Mouse (Mus musculus): ENCODE results near the gene Omp. TPM values are rescaled to one million over a fixed set of nuclear protein-coding genes. Genes with fewer than 3 reads are reported as not detected.

Gene Omp
- polyA plus RNA-seq, 1 experiment from 2014 or later = 2.1 TPM

GRCm38 (mm10) chr7:98148721-98149407 is 3.6 kb upstream of the Omp start:
- H3K4me3 ChIP-seq (replicated peaks; ENCODE audit: low read length) = no peak overlapping the region
- H3K4me1 ChIP-seq (ENCODE audit: control insufficient read depth, insufficient read depth, low read length) = no peaks in the 10 kb centered on the region
- ATAC-seq (ENCODE audit: insufficient read depth, low FRiP score) = no peak
- H3K4me2 ChIP-seq (ENCODE audit: low read depth, low read length) = no peak overlapping the region
- no peaks in the 10 kb centered on the region for H3K9me3 ChIP-seq (replicated peaks; ENCODE audit: control insufficient read depth, low read length)
- 70% methylated on average over 10 of the region's 10 CpGs for WGBS
- H3K9ac ChIP-seq (ENCODE audit: low read length) = no peak overlapping the region
- H3K27me3 ChIP-seq (ENCODE audit: control insufficient read depth, insufficient read depth, low read length) = no peaks in the 10 kb centered on the region
- H3K27ac ChIP-seq (ENCODE audit: low read length) = no peak overlapping the region
- no peaks in the 10 kb centered on the region for H3K36me3 ChIP-seq (ENCODE audit: control insufficient read depth, insufficient read depth, low read length)

- 71% methylated on average over 8 of the region's 8 CpGs for WGBS
- no peak for ATAC-seq (ENCODE audit: insufficient read depth, low FRiP score)
These were observed 2.5 kb upstream of the Omp start for GRCm38 (mm10) chr7:98147766-98148165.

GRCm38 (mm10) chr7:98146447-98146845 is 1.1 kb upstream of the Omp start:
- no peak overlapping the region for H3K9ac ChIP-seq (ENCODE audit: low read length)
- H3K27ac ChIP-seq (ENCODE audit: low read length) = no peak overlapping the region
- no peaks in the 10 kb centered on the region for H3K36me3 ChIP-seq (ENCODE audit: control insufficient read depth, insufficient read depth, low read length)
- WGBS = 70% methylated on average over 8 of the region's 8 CpGs
- no peaks in the 10 kb centered on the region for H3K27me3 ChIP-seq (ENCODE audit: control insufficient read depth, insufficient read depth, low read length)
- no peaks in the 10 kb centered on the region for H3K4me1 ChIP-seq (ENCODE audit: control insufficient read depth, insufficient read depth, low read length)
- ATAC-seq (ENCODE audit: insufficient read depth, low FRiP score) = no peak
- H3K9me3 ChIP-seq (replicated peaks; ENCODE audit: control insufficient read depth, low read length) = no peaks in the 10 kb centered on the region
- H3K4me3 ChIP-seq (replicated peaks; ENCODE audit: low read length) = no peak overlapping the region
- no peak overlapping the region for H3K4me2 ChIP-seq (ENCODE audit: low read depth, low read length)

More at GRCm38 (mm10) chr7:98147766-98148165, 2.5 kb upstream of the Omp start:
- Histone ChIP-seq H3K4me1 (ENCODE audit: control insufficient read depth, insufficient read depth, low read length) (no peaks in the 10 kb centered on the region), H3K4me3 (replicated peaks; ENCODE audit: low read length) (no peak overlapping the region), H3K4me2 (ENCODE audit: low read depth, low read length) (no peak overlapping the region), H3K27ac (ENCODE audit: low read length) (no peak overlapping the region), H3K9ac (ENCODE audit: low read length) (no peak overlapping the region), H3K36me3 (ENCODE audit: control insufficient read depth, insufficient read depth, low read length) (no peaks in the 10 kb centered on the region), H3K9me3 (replicated peaks; ENCODE audit: control insufficient read depth, low read length) (no peaks in the 10 kb centered on the region), H3K27me3 (ENCODE audit: control insufficient read depth, insufficient read depth, low read length) (no peaks in the 10 kb centered on the region)

- ATAC-seq (ENCODE audit: insufficient read depth, low FRiP score) = no peak
- WGBS = 77% methylated on average over 12 of the region's 12 CpGs
- H3K4me1 ChIP-seq (ENCODE audit: control insufficient read depth, insufficient read depth, low read length) = no peaks in the 10 kb centered on the region
These were observed 642 bp upstream of the Omp start for GRCm38 (mm10) chr7:98145842-98146446.

GRCm38 (mm10) chr7:98142648-98143047 is 2.7 kb downstream of the Omp start:
- no peak overlapping the region for H3K4me2 ChIP-seq (ENCODE audit: low read depth, low read length)
- no peak for ATAC-seq (ENCODE audit: insufficient read depth, low FRiP score)
- H3K27me3 ChIP-seq (ENCODE audit: control insufficient read depth, insufficient read depth, low read length) = no peaks in the 10 kb centered on the region
- peaks cover 9% of the 10 kb centered on the region for H3K4me1 ChIP-seq (ENCODE audit: control insufficient read depth, insufficient read depth, low read length)
- no peak overlapping the region for H3K27ac ChIP-seq (ENCODE audit: low read length)
- no peak overlapping the region for H3K4me3 ChIP-seq (replicated peaks; ENCODE audit: low read length)
- H3K9ac ChIP-seq (ENCODE audit: low read length) = no peak overlapping the region
- H3K9me3 ChIP-seq (replicated peaks; ENCODE audit: control insufficient read depth, low read length) = no peaks in the 10 kb centered on the region
- H3K36me3 ChIP-seq (ENCODE audit: control insufficient read depth, insufficient read depth, low read length) = no peaks in the 10 kb centered on the region
- 79% methylated on average over 3 of the region's 3 CpGs for WGBS

More at GRCm38 (mm10) chr7:98145842-98146446, 642 bp upstream of the Omp start:
- Histone ChIP-seq H3K27me3 (ENCODE audit: control insufficient read depth, insufficient read depth, low read length) (no peaks in the 10 kb centered on the region), H3K4me2 (ENCODE audit: low read depth, low read length) (no peak overlapping the region), H3K4me3 (replicated peaks; ENCODE audit: low read length) (no peak overlapping the region), H3K36me3 (ENCODE audit: control insufficient read depth, insufficient read depth, low read length) (no peaks in the 10 kb centered on the region), H3K27ac (ENCODE audit: low read length) (no peak overlapping the region), H3K9ac (ENCODE audit: low read length) (no peak overlapping the region), H3K9me3 (replicated peaks; ENCODE audit: control insufficient read depth, low read length) (no peaks in the 10 kb centered on the region)

GRCm38 (mm10) chr7:98142247-98142646 is 3.1 kb downstream of the Omp start:
- Histone ChIP-seq H3K9me3 (replicated peaks; ENCODE audit: control insufficient read depth, low read length) (no peaks in the 10 kb centered on the region), H3K4me2 (ENCODE audit: low read depth, low read length) (no peak overlapping the region), H3K36me3 (ENCODE audit: control insufficient read depth, insufficient read depth, low read length) (no peaks in the 10 kb centered on the region), H3K4me3 (replicated peaks; ENCODE audit: low read length) (no peak overlapping the region), H3K27ac (ENCODE audit: low read length) (no peak overlapping the region), H3K4me1 (ENCODE audit: control insufficient read depth, insufficient read depth, low read length) (peaks cover 9% of the 10 kb centered on the region), H3K9ac (ENCODE audit: low read length) (no peak overlapping the region), H3K27me3 (ENCODE audit: control insufficient read depth, insufficient read depth, low read length) (no peaks in the 10 kb centered on the region)
- WGBS = 73% methylated on average over 8 of the region's 8 CpGs
- ATAC-seq (ENCODE audit: insufficient read depth, low FRiP score) = no peak

GRCm38 (mm10) chr7:98141206-98141605 is 4.1 kb downstream of the Omp start:
- Histone ChIP-seq H3K36me3 (ENCODE audit: control insufficient read depth, insufficient read depth, low read length) (no peaks in the 10 kb centered on the region), H3K4me1 (ENCODE audit: control insufficient read depth, insufficient read depth, low read length) (peaks cover 9% of the 10 kb centered on the region), H3K27me3 (ENCODE audit: control insufficient read depth, insufficient read depth, low read length) (no peaks in the 10 kb centered on the region), H3K4me3 (replicated peaks; ENCODE audit: low read length) (no peak overlapping the region), H3K9me3 (replicated peaks; ENCODE audit: control insufficient read depth, low read length) (no peaks in the 10 kb centered on the region), H3K27ac (ENCODE audit: low read length) (no peak overlapping the region), H3K4me2 (ENCODE audit: low read depth, low read length) (no peak overlapping the region), H3K9ac (ENCODE audit: low read length) (no peak overlapping the region)
- 58% methylated on average over 3 of the region's 3 CpGs for WGBS
- ATAC-seq (ENCODE audit: insufficient read depth, low FRiP score) = no peak

- 32% methylated on average over 2 of the region's 2 CpGs for WGBS
- no peak for ATAC-seq (ENCODE audit: insufficient read depth, low FRiP score)
- H3K4me1 ChIP-seq (ENCODE audit: control insufficient read depth, insufficient read depth, low read length) = peaks cover 9% of the 10 kb centered on the region
These were observed 4.7 kb downstream of the Omp start for GRCm38 (mm10) chr7:98140597-98140996.

GRCm38 (mm10) chr7:98139216-98139615 is 6.1 kb downstream of the Omp start:
- 23% methylated on average over 9 of the region's 9 CpGs for WGBS
- Histone ChIP-seq H3K36me3 (ENCODE audit: control insufficient read depth, insufficient read depth, low read length) (no peaks in the 10 kb centered on the region), H3K27ac (ENCODE audit: low read length) (no peak overlapping the region), H3K27me3 (ENCODE audit: control insufficient read depth, insufficient read depth, low read length) (no peaks in the 10 kb centered on the region), H3K4me3 (replicated peaks; ENCODE audit: low read length) (no peak overlapping the region), H3K4me2 (ENCODE audit: low read depth, low read length) (no peak overlapping the region), H3K9ac (ENCODE audit: low read length) (no peak overlapping the region), H3K4me1 (ENCODE audit: control insufficient read depth, insufficient read depth, low read length) (peaks cover 9% of the 10 kb centered on the region), H3K9me3 (replicated peaks; ENCODE audit: control insufficient read depth, low read length) (no peaks in the 10 kb centered on the region)
- no peak for ATAC-seq (ENCODE audit: insufficient read depth, low FRiP score)

More at GRCm38 (mm10) chr7:98140597-98140996, 4.7 kb downstream of the Omp start:
- Histone ChIP-seq H3K27ac (ENCODE audit: low read length) (no peak overlapping the region), H3K9ac (ENCODE audit: low read length) (no peak overlapping the region), H3K4me2 (ENCODE audit: low read depth, low read length) (no peak overlapping the region), H3K4me3 (replicated peaks; ENCODE audit: low read length) (no peak overlapping the region), H3K9me3 (replicated peaks; ENCODE audit: control insufficient read depth, low read length) (no peaks in the 10 kb centered on the region), H3K36me3 (ENCODE audit: control insufficient read depth, insufficient read depth, low read length) (no peaks in the 10 kb centered on the region), H3K27me3 (ENCODE audit: control insufficient read depth, insufficient read depth, low read length) (no peaks in the 10 kb centered on the region)

Measured in stomach, embryonic 16.5 days (tissue).